Mouse (Mus musculus): ENCODE results near the gene Tbc1d4.

Tbc1d4 gene

GRCm38 (mm10) chr14:101501868-101502267 lies 107.1 kb downstream of the Tbc1d4 start:
- DNase-seq (ENCODE audit: low spot score), result no peak

- DNase-seq (ENCODE audit: low spot score), result no peak
These were observed 107.5 kb downstream of the Tbc1d4 start for GRCm38 (mm10) chr14:101501452-101501851.

DNA sequence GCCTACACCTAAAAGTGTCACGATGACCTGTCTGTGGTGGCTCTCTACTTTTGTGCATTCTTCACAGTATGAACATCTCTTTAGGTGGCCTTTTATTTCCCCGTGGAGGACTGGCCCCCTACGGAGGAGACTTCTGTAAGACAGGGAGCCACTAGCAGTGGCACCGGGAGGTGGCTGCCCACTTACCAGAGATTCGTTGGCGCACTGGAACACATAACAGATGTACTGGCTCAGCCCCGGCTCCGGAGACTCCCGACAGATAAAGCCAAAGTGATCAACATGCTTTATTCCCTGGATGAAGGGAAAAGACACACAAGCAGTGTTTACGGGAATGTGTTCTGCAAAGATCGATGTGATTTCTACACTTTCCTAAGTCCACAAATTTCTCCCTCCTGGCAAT lies 108.2 kb downstream of the Tbc1d4 start:
- DNase-seq (ENCODE audit: low spot score), result no peak

DNA sequence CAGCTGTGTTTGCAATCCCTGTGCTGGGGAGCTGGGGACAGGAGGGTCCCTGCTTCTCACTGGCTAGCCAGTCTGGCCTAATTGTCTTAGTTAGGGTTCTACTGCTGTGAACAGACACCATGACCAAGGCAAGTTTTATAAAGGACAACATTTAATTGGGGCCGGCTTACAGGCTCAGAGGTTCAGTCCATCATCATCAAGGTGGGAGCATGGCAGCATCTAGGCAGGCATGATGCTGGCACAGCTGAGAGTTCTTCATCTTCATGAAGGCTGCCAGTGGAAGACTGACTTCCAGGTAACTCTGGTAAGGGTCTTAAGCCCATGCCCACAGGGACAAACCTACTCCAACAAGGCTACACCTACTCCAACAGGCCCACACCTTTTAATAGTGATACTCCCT lies 109.2 kb downstream of the Tbc1d4 start:
- no peak for DNase-seq (ENCODE audit: low spot score)

DNA sequence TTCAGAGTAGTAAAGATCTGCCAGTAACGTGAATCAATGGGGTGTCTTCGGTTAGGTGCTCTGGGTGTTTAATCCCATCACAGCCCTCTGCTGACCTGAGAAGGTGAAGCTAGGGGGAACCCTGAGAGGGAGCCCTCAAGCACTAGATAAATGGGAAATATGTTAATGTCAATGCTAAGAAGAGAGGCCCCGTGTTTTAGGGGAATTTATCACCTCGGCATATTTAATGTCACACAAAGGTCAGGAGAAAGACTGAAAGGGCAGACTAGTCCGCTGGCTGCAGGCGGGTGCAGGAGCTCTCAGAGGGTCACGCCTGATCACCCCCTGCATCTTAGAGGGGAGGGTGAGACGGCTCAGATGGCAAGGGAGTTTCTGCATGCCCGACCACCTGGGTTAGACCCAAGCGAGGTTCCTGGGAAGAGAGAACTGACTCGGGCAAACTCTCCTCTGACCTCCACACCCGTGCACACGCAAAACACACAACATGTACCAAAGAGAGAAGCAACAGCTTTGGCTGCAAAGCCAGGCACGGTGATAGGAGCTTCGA lies 120.7 kb downstream of the Tbc1d4 start:
- DNase-seq (ENCODE audit: low spot score), result no peak

GRCm38 (mm10) chr14:101486550-101486949 lies 122.4 kb downstream of the Tbc1d4 start:
- no peak for DNase-seq (ENCODE audit: low spot score)

DNA sequence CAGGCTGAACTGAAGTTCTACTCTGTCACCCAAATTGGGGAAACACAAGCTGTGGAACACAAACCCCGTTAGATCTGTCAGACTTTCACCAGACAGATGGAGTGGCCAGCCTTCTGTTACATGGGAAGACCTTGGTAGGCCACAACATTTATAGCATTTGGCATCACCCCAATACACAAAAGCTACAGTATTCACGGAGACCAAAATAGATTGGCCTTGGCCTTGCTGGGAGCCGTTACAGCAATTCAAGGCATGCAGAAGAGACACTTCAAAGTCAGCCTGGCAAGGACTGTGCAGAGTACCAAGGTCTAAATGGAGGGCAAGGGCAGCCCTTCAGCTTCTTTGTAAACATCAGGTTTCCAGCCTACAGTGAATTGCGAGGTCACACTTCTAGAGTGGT lies 125.8 kb downstream of the Tbc1d4 start:
- DNase-seq (ENCODE audit: low spot score), result no peak

DNA sequence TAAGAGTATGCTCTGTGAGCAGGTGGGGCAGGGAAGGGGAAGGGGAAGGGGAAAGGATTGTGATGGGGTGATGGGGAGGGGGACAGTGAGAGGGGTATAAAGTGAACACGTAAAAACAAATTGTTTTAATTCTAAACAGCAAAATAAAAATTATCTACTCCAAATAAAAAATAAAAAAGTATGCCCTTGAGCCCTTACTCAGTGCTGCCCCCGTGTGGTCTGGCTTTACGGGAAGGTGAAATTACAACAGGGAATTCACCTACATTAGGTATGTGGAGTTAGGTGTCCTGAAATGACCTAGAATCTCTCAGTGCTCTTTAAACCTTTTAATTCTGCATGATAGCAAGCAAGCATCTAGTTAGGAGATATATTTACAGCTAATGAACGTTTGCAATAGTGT lies 126.7 kb downstream of the Tbc1d4 start:
- DNase-seq (ENCODE audit: low spot score), result no peak

DNA sequence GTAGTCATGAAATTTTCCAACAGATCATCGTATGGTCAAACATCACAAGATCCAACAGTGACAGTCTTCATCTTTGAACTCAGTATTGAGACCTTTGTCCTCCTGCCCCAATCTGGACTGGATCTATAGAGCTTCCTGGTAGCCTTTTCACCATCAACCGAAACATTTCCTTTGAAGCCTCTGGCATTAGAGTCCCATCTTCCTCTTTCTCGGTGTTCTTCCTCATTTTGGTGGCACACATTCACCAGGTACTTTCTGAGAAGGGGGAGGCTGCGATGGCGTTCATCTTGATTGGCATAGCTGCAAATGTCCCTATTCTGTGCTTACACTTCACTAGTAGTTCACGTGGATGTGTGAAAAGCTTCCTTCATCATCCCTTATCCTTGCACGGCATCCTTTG lies 127.8 kb downstream of the Tbc1d4 start:
- DNase-seq (ENCODE audit: low spot score), result no peak

DNA sequence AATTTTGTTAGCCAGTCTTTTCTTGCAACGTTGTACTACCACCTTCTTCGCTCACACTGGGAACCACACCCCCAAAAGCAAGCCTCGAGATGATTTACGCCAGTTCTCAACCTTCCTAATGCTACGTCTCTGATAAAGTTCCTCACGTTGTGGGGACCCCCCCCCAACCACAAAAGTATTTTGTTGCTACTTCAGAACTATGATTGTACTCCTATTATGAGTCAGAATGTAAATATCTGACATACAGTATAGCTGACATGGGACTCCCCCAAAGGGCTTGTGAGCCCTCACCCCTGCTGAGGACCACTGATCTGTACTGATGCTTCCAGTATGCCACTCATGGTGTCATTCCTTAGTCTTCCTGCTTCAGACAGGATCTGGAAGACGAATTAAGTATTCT lies 128.4 kb downstream of the Tbc1d4 start:
- DNase-seq (ENCODE audit: low spot score), result no peak

- DNase-seq (ENCODE audit: low spot score), result no peak
These were observed 131.2 kb downstream of the Tbc1d4 start for GRCm38 (mm10) chr14:101477827-101478220.

- DNase-seq (ENCODE audit: low spot score), result peak; percentile 13
These were observed 131.7 kb downstream of the Tbc1d4 start for GRCm38 (mm10) chr14:101477081-101477826.

DNA sequence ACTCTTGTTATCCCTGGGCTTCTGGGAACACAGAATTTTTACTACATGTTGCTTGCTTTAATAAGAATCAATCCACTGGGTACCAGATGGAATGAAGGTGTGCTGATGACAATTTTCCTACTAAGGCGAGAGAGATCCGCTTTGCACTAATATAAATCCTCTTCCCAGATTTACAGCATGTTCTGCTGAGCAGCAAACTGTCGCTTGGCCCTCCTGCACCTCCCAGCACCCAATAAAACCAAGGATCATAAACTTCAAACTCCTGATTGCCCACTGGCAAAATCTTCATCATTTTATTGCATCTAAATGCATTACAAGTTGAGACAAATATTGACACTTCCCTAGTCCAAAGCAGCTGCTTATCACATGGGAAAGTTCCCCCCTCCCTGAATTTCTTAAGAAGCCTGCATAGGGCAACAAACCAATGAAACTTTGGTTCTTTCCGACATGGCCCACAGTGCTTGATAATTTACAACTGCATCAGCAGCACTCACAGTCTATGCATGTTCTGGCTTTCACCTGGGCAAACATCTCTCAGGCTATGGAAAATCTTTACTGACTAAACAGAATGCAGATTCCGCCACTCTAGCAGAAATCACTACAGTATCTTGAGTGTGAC lies 139.4 kb downstream of the Tbc1d4 start:
- DNase-seq (ENCODE audit: low spot score), result no peak

DNA sequence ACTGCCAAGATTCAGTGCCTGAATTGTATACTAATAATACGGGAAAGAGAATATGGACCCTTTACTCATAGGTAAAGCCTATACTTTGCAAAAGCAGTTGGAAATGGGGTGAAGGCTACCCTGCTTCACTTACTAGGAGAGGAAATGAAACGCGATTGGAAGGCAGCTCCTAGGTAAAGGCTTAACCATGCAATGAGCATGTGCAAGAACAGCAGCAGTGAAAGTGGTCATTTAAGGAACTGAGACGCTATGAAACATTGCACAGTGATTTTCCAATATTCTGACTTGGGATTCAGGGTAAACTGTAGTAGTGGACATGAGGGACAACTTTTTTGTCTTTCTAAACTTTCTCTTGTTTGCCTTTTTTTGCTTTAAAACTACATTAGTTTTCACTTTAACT lies 140.8 kb downstream of the Tbc1d4 start:
- DNase-seq (ENCODE audit: low spot score), result no peak

- DNase-seq (ENCODE audit: low spot score), result no peak
These were observed 141.5 kb downstream of the Tbc1d4 start for GRCm38 (mm10) chr14:101467532-101467931.

DNA sequence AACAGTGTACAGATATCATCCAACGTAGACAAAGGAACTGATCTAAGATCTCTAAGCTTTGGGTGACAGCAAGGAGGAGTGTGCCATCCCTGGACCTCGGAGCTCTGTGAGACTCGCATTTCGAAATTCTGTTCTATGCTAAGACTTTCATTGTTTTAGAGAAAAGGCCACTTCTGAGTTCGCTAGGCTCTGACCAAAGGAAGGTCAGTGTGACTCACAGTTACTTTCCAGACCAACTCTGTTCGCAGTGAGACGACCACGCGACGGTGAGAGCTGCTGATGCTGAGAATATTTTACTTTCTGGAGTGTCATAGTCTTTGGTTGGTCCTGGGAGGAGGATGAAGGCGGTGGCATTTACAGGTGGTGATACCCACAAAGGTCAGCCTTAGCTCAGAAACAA lies 142.5 kb downstream of the Tbc1d4 start:
- DNase-seq (ENCODE audit: low spot score), result no peak

GRCm38 (mm10) chr14:101465893-101466292 lies 143.1 kb downstream of the Tbc1d4 start:
- DNase-seq (ENCODE audit: low spot score), result no peak

DNA sequence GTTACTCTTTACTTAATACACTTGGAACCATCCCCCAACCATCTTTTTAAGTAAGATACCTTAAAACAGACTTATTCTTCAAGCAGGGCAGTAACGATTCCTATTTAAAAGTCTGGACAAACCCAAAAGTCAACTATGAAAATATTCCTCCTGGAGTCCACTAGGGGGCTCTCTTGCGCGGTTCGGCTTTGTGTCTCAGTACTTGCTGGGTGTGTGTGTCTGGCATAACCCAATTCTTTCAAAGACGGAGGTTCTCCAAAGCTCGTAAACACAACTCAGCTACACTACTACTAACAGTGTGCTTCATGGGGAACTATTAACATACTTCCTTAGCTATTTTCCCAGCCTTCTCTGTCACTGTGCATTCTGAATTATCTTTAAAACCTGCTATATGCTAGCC lies 148.2 kb downstream of the Tbc1d4 start:
- peak; percentile 11 for DNase-seq (ENCODE audit: low spot score)

GRCm38 (mm10) chr14:101452915-101453314 lies 156.1 kb downstream of the Tbc1d4 start:
- no peak for DNase-seq (ENCODE audit: low spot score)

- no peak for DNase-seq (ENCODE audit: low spot score)
These were observed 161.1 kb downstream of the Tbc1d4 start for GRCm38 (mm10) chr14:101447857-101448256.

GRCm38 (mm10) chr14:101445205-101445604 lies 163.8 kb downstream of the Tbc1d4 start:
- DNase-seq (ENCODE audit: low spot score), result no peak

GRCm38 (mm10) chr14:101437925-101438324 lies 171.1 kb downstream of the Tbc1d4 start:
- no peak for DNase-seq (ENCODE audit: low spot score)

DNA sequence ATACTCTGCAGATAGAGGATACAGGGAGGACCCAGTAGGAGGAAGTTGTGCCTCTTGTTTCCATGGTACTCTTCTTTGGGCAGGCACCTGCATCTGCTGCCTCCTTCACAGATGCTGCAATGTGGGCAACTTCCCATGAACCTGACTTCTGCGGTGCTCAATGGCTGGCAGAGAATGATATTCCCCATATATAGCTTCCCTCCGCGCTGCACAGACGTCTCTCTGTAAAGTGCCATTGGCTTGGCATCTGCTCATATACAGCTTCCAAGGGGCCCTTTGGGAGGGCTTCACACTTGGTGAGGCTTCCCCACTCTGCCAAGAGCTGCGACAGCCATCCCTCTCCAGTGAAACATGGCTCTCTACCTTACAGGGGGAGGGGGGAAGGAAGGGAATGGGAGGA lies 178.5 kb downstream of the Tbc1d4 start:
- no peak for DNase-seq (ENCODE audit: low spot score)

Measured in yolk sac, embryonic 10.5 days (tissue).